Mouse (Mus musculus): ENCODE results near the gene Gstt3.

DNA sequence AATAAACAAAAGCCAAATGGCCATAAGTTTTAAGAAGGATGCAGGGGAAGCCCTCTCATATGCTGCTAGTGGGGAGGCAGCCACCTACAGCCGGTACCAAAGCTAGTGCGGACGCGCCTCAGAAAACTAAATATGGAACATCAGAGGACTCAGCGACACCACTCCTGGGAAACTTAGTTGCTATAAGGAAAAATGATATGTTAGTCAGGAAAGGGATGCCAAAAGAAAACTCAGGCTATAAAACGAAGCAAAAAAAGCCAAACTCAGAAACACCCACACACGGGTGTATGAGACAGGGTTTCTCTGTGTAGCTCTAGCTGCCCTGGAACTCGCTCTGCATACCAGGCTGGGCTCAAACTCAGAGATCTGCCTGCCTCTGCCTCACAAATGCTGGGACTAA lies 7.1 kb upstream of the Gstt3 start:
- TF ChIP-seq GATA1 (IDR thresholded peaks at IDR 0.05; ENCODE audit: borderline replicate concordance, low read length): no peak
- no peak for TF ChIP-seq FLI1 (IDR thresholded peaks at IDR 0.05; ENCODE audit: low read length)

Data from megakaryocyte, embryonic 14.5 days (primary cell).